Mouse (Mus musculus) mouse embryonic stem cell (cell line): Measurements from ENCODE around the gene Zc3h18.

ENCODE experiments used
- in situ Hi-C, 2 experiments: fragments of 300-500 bp; cut with MboI; formaldehyde crosslinking; loops; 1 replicate in 1 of 2; 3 replicates in 1 of 2; pipeline ENCODE4 v1.14.3; 2019 to 2020; ENCODE audit warnings: low sequenced_read_pairs in 2 of 2, low pct_unique_long_range_greater_than_20kb in 1 of 2, mixed read lengths in 1 of 2; ENCODE audit not compliant: unreplicated experiment in 1 of 2

The Zc3h18 gene

GRCm38 (mm10) chr8:122452154-122452553, 75.7 kb downstream of the Zc3h18 start:
- in situ Hi-C loops = no loop called here

GRCm38 (mm10) chr8:122454409-122454808, 78.0 kb downstream of the Zc3h18 start:
- in situ Hi-C loops = no loop called here

GRCm38 (mm10) chr8:122457171-122457570, 80.8 kb downstream of the Zc3h18 start:
- in situ Hi-C loops = no loop called here

DNA sequence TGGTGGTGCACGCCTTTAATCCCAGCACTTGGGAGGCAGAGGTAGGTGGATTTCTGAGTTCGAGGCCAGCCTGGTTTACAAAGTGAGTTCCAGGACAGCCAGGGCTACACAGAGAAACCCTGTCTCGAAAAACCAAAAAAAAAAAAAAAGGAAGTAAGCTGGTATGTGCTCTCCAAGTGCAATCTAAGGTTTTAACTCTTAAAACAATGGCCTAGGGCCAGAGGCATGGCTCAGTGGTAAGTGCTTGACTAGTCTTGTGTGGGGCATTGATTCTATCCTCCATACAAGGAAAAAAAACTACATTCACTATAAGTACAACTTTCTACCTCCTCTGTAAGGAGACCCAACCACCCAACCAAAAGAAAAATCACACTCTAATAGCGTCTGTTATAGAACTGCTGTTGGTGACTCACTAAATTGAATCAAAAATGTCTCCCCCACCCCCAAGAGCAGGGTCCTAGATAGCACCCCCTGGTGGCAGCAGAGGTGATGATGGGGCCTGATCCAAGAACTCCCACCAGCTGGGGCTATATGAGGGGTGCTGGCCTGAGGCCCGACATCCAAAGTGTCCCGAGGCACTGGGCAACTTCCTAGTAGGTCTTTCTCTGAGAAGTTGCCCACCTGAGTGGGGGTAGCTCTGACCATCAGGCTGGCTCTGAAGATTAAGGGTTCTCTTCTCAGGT, 83.0 kb downstream of the Zc3h18 start:
- in situ Hi-C loops = no loop called here

DNA sequence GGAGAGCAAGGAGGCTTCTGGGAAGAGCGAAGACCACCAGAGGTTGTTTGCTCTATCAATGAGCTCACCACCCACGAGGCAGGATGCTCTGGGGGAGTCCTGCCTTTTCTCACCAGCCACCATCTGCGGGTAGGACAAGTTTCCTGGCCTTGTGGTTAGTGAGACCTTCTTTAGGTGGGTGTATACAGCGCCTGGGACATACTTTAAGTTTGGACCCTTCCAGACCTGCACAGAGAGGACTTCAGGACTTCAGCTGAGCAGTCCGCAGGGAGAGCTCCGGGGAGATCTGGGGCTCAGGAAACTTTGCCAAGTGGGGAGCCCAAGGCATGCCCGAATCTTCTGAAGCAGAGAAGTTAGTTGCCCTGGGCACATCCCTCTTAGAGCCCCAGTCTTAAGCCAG, 83.6 kb downstream of the Zc3h18 start:
- in situ Hi-C loops = no loop called here

GRCm38 (mm10) chr8:122460524-122461472, 84.4 kb downstream of the Zc3h18 start, which contains the start of gene Snai3:
Gene Snai3, minus strand, starts transcription at chr8:122460733.
- in situ Hi-C loops = no loop called here

GRCm38 (mm10) chr8:122461473-122462148, 85.2 kb downstream of the Zc3h18 start:
- in situ Hi-C loops = no loop called here

DNA sequence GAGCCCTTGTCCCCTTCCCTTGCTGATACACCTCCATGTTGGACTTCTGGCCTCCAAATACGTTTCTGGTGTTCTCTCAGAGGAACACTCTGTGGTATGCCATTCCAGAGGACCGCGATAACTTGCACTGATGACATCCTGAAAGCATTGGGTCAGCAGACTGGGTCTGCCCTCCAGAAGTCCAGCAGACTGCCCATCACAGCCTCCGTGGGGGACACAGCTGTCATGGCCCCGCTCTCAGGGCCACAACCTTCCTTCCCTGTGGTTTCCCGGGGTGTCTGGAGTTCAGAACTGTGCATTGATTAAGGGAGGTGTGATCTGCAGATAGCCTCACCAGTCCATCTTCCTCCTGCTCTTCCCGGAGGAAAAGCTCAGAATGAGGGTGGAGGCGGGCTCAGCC, 86.1 kb downstream of the Zc3h18 start:
- in situ Hi-C loops = no loop called here

GRCm38 (mm10) chr8:122463651-122464640, 87.5 kb downstream of the Zc3h18 start:
- in situ Hi-C loops = no loop called here

DNA sequence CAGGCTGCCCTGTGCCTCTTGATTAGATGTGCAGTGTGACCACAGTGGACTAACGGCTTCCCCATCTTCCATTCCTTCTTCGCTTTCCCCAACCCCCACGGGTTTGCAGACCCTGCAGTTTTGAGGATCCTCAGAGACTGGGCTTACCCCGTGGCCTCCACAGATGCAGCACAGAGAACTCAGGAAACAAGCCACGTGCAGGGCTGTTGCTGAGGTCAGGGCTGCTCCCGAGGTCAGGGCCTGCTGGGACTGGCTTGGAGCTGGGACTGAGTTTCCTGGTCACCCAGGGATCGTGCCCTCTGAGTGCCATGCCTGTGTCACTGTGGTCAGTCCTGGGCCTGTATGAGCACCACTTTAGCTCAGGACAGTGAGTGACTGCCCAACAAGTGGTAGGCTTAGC, 88.6 kb downstream of the Zc3h18 start:
- in situ Hi-C loops = no loop called here
